Mouse (Mus musculus) hematopoietic stem cell, adult 5-6 weeks (primary cell): ENCODE data around the gene Mctp2. TPM values are rescaled to one million over a fixed set of nuclear protein-coding genes. Genes with fewer than 3 reads are reported as not detected.

ENCODE experiments used
- ATAC-seq, 2 experiments: fragments of 125-278 bp in 1 of 2; replicated peaks in 1 of 2; 2 replicates each; pipeline ENCODE4 v1.8.0; 2016 to 2017; ENCODE audit warnings: inconsistent platforms in 2 of 2, mild to moderate bottlenecking in 2 of 2, moderate number of reproducible peaks in 2 of 2, low read depth in 1 of 2, moderate TSS enrichment in 1 of 2; ENCODE audit not compliant: low FRiP score in 2 of 2, poor library complexity in 2 of 2, severe bottlenecking in 2 of 2, insufficient read depth in 1 of 2, low TSS enrichment in 1 of 2
- total RNA-seq: library from RNA; stranded (forward); fragments of 172-1452, 232-1000 nt; gene quantifications from 2 replicates; pipeline ENCODE4 v1.2.3, GENCODE M21; 2017

Mctp2 gene
- total RNA-seq, 1 experiment from 2014 or later: 14.5 TPM

DNA sequence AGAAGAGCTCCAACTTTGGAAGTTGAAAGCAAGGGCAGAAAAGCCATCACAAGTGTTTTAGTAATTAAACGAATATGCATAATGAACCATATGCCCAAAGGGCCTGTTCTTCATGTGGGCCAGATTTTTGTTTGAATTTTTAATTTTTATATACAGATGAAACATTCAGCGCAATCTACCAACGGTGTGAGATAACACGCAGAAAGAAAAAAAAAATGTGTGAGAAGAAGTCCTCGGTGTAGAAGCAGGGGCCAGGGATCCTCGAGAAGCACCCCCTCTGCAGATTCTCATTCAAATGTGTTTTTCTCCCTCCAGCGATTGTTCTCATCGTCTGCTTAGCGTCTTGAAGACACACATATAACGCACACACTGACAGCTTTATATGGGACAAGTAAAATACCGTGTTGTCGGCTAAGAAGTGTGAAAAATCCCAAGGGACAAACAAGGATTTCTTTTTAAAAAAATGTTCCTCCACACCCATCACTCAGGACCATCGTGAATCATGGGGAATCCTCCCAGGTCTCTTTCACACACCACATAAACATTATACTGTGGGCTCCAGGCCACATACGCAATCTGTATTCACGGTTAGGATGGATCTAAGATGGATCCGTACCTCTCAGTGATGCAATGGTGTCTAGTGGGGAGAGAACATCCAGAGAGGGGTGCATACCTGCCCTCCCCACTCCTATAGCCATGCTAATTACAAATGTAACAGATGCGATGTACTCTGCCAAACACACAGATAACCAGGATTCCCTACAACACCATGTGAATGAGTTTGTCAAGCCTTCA lies 160.5 kb downstream of the Mctp2 start:
- no peak for ATAC-seq

DNA sequence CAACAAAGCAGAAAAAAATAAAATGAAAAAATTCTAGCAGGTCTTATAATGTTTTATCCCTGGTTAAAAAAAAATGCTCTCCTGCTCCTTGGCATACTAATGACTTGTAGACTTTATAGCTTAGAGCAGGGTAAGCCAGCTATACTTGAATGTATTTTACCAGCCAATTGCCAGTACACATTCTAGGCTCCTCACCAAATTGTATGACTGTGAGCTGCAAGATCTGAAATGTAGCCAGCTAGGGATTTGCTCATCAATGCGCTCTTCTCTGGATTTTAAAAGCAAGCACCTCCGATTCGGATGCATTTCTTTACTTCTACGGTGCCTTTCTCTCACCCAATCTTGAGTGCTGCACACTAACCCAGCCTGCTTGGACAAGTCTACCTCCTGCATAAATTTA lies 167.7 kb downstream of the Mctp2 start:
- ATAC-seq: no peak

DNA sequence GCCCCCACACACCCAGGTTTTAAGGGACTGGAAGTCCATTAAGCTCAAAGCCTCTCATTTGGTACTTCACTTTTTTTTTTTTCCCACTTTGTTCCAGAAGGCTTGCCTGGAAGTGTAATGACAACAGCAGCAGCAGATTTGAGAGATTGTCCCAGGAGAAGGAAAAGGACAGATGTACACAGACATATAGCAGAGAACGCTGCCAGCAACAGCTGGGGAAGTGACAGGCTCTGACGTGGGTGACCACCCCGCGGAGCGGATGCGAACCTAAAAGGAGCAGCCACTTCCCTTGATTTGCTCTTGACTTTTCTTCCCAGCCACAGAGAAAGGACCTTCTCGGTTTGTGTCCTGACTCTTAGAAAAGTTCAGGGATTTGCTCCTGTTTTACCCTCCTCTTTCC lies 185.4 kb downstream of the Mctp2 start:
- ATAC-seq: no peak

DNA sequence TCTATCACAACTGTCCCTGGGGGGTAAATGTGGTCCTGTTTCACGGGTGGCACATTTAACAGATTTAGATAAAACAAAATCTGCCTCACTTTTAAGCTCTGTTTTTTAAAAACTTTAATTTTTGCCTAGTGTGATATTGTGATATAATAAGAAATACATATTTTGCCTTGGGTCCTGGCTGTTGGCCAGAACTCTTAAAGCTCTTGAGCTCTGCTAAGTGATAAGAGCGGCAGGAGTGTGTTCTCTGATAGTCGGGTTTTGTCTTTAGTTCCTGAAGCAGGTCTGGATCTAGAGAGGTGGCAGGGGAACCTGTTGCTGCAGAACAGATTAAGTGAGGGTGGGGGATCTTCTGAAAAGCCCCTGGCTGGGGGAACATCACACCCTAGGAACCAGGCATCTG lies 186.7 kb downstream of the Mctp2 start:
- ATAC-seq: no peak

DNA sequence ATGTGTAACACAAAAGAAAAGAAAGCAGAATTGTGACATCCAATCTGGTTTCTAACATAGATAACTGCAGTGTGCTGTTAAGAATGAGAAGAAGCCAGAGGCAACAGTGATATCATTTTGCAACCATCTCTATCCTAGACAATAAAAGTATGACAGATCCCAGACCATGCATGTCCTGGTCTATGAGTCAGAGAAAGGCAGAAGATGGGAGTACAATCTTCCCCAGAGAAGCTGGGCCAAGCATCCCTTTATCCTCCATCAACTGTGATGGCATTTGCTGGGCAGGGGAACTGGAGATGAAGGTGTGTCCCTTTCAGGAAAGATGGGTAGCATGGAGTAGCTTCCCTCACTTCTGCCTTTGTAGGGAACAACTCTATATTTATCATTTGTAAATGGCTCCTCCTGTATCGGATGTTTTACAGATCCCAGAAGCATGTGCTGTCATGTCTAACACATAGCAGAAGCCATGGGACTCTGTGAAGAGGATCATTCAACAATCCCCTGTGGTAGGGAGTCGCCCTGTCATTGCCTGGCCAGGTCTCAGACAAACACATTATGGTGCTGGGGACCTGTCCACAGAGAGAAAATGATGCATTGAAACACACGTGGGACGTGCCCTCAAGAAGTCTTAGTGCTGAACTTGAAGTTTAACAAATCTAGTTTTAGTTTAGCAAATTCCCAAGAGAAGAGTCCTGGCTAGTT lies 188.9 kb downstream of the Mctp2 start:
- ATAC-seq: no peak

DNA sequence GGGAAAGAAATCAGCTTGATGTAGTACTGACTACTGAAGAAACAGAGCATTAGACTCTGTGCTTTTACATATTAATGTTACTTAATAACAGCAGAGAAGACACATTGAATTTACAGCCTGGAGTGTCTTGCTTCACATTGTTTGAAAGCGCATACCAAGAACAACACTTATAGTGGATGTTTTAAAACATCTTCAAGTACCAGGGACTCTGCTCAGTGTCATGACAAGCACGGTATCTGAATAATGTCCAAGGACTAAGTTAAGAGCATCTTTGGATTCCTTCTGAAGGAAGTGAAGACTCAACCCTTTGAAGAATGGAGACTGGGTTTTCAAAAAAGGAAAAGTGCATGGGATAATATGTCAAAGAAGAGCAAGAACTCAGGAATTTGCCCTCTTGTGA lies 191.3 kb downstream of the Mctp2 start:
- no peak for ATAC-seq

DNA sequence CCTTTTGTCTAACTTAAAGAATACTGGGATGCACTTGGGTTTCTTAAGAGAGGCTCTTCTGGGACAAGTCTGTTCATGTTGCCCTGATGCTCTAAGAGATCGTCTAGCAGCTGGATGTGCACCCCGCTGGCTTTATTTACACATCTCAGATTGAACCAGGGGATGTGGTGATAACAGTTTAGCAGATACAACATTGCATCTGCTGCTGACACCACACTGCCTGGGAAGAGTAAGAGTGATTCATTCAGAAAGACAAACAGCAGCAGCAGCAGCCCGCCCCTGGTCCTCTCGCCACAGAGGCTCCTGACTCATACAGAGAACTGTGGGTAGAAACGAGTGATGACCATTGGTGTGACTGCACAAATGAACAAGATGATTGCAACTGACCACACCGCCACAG lies 195.8 kb downstream of the Mctp2 start:
- ATAC-seq: no peak

DNA sequence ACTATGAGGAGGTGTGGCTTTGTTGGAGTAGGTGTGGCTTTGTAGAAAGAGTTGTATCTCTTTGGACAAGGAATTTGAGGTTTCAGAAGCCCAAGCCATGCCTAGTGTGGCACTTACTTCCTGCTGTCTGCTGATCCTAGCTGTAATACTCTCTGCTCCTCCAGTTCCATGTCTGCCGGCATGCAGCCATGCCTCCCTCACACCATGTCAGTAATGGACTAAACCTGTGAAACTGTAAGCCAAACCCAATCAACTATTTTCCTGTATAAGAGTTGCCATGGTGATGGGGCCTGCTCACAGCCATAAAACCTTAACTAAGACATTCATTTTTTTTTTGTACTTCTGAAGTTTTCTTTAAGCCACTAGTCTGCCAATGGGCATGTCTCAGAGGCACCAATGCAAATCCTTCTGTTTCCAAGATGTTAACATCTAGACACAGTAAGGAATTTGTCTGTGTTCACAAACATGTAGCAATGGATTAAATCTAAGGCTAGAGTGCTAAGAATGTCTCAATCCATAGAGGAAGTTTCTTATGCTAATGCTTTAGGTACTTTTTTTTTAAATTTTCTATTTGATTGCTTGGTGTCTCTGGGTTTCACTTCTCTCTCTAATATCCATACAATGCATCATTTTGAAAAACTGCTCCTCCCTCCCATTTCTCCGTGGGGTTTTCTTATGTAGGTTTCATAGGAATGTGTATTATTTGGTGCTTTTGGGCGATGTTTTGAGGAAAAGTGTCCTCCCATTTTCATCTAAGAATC lies 197.6 kb downstream of the Mctp2 start:
- ATAC-seq: no peak

DNA sequence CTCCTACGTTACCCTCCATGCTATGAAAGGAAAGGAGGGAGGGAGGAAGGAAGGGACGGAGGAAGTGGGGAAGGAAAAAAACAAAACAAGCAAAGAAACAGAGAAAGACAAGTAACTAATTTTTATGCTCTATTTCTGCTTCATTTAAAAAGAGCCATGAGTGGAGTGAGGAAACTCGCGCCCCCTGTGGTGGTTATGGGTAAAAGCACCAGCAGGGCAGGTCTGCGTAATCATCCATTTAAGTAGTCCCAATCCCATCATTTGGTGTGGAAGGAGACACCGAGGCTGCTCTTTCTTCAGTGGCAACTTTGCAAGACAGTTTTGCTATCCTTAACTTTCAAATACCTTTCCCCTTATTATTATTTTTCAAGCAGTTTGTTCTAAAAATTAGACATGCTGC lies 202.2 kb downstream of the Mctp2 start:
- ATAC-seq: no peak

DNA sequence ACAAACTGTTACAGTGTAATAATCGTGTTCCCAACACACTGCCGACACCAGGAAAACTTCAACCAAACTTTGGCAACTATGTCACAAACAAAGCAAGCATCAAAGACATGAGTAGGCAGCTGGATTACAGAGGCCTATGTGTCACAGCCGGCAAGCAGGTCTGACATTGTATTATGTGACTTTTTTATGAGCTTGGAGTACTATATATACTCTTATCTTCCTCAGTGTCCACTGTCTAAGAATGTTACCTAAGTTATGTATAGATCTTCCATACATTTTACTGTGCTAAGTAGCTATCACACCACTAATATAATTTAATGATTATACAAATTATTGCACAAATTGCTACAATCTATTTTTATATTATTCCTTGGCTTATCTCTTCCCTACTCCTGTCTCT lies 202.8 kb downstream of the Mctp2 start:
- ATAC-seq: no peak

DNA sequence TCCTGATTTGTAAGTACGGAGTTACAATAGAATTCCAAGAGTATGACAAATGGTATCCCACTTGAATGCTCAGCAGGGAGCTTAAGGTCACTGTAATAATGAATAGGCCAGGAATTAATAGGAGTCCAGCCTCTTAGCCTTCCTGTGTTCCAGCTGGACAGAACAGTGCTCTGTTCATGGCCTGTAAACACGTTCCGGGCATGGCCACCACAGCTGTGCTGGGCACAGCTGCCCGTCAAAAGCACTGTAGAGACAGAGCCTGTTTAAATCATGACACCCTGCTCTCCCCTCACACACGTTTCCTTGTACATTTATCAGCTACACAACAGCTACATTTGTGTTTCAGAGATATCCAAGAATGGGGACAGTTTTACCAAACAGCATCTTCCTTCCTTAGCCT lies 205.7 kb downstream of the Mctp2 start:
- ATAC-seq: no peak

DNA sequence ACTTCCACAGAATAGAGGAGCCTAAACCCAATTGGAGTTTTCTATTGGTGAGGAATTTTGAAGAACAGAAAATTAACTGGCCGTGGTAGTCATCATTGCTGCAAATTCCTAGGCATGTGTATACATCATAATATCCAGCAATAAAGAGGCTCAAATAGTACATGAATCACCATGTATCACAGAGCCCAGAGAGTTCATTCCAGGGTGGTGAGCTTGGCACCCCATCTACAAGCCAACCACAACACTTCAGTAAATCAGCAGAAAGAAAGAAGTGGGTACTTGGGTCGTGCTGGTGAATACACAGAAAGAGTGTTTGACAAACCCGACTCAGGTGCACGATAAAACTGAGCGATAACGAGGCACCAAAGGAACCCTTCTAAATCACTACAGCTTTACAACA lies 207.8 kb downstream of the Mctp2 start:
- ATAC-seq: no peak

DNA sequence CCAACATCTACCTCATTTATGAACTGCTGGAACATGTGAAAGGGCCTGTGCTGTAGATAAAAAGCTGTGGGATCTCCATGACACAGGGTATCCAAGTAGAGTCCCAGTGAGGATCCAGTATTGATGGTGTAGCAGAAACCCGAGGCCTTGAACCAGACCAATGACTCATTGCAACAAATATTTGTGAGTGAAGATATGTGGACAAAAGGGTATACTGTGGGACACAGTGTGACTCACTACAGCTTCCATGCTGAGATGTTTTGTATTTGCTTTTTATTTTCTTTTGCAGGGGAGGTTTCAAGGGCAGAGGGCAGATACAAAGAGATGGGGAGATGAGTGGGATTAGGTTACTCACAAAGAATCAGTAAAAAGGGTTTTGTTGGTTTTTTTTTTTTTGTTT lies 209.4 kb downstream of the Mctp2 start:
- no peak for ATAC-seq

DNA sequence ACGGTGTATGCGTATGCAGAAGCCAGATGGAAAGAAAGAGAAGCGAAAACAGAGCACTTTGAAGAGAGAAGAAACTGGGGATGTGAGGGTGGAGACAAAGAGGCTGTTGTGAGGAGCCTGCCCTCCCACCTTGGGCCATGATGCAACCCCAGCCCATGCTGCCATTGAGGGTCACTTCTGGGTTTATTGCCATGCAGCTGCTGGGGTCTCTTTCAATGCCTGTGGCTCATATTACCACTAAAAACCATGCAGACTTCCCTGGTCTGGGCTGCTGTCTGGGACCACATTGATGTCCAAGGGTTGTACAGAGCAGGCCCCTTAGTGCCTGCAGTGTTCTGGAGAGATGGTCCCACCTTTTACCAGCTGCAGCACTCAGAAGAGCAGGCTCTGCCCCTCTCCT lies 210.0 kb downstream of the Mctp2 start:
- ATAC-seq: no peak

DNA sequence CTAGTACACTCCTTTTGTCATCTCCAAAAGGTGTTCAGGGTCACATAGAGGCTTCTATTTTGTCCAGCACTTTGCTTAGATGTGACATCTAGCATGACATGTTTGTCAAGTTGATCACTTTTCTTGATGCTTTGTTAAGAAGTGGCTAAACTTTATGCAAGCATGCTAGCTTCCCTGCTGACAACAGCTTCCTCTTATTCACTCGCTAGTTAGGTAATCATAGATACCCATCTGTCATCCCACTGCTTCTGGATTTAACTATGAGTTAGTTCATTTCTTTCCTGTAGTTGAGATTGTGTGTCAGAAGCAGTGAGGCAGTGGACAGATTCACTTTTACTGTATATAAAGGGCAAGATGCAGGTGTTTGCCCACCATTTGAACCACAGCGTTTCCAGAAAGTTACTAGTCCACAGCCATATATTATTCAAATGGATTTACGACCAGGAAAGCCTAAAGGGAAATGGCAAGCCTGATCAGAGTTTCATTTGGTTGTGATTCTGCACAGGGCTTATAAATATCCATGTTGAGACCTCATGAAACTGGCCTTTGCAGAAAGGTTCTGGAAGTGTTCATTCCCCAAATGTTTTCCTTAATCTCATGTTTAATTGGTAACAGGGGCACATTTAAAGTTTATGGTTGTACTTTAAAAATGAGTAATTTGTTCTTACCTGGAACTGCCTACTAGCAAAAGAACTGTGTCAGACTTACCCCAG lies 216.8 kb downstream of the Mctp2 start:
- ATAC-seq: no peak

DNA sequence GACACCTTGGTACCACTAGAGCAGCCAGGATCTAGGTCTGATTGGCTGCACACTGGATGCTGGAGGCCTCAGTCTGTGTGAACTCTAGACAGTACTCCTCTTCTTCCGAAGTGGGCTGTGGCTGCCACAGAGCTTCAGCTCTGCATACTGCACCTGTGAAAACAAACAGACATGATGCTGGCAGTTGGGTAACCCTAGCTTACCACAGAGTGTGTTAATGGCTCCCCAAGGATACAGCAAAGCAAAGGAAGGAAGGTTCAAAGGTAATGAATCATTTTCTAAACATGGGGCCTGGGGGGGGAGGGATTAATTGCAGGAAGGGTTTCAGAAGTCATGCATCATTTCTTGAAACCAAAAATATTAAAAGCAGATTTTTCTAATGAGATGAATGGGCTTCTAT lies 225.7 kb downstream of the Mctp2 start:
- no peak for ATAC-seq

DNA sequence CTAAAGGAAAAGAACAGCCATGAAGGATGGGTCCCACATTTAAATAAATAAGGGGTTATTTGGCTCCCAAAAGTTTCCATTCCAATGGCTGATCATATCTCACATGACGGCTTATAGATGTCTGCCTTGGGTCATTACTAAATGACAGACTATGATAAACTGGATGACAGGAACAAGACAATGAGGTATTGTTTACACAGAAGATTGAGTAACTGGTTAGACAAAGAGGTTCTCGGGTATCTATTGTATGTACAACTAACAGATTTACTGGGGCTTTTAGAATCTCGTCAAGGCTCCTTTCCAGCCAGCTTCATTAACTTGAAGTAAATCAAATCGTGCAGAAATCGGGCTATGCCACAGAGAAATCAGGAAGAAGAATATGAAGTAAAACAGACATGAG lies 227.5 kb downstream of the Mctp2 start:
- ATAC-seq: no peak
